In the genomic region with DNA sequence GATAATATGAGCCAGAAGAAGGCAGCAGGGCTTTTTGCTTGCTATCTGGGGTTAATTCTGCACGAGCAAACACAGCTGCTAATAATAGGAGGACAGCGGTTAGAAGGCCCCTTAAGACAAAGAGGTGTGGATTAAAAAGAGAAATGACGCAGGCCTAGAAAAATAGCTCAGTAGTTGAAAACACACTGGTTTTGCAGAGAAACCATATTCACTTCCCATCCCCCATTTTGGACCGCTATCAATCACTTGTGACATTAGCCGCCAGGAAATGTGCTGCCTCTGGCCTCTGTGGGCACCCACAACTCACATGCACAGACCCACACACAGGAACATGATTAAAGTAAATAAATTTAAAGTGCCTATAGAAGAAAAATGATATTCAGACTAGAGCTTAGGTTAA, we compare ENCODE assay signal across 16 mouse cellular contexts.
DNase-seq lines count a peak whose midpoint lies in the region; ATAC-seq and TF ChIP-seq lines count a peak whose summit lies in the region.
"Had no signal": no experiment of that assay in that cellular context is flagged by ENCODE, and none has a peak within 500 bp of the region (broad histone marks: within the 10 kb centered on the region; RNA-seq: fewer than 3 reads in every experiment).

No protein-coding gene starts in this region.

- no peaks in the 10 kb centered on the region for H3K27me3 ChIP-seq in kidney, adult 2 months (replicated peaks; ENCODE audit: control insufficient read depth, insufficient read depth, low read length)
- H3K27me3 ChIP-seq: hindbrain, embryonic 13.5 days; midbrain, embryonic 12.5 days; neural tube, embryonic 13.5 days had no signal

- peak overlapping the region; percentile 39 for H3K27ac ChIP-seq in macrophage
- no peak overlapping the region for H3K27ac ChIP-seq in kidney, adult 2 months (ENCODE audit: insufficient read depth, low read depth, low read length)
- H3K27ac ChIP-seq: forebrain, embryonic 10.5 days; heart, embryonic 10.5 days; hindbrain, embryonic 13.5 days; midbrain, embryonic 12.5 days; neural tube, embryonic 13.5 days had no signal

- DNase-seq in heart, adult 9 months (ENCODE audit: low spot score in 2 of 2): peak; percentile 2 to 9
- no peak for DNase-seq in heart, postnatal 4 days
- peak; percentile 70 for DNase-seq in A20 (ENCODE audit: low read depth, low spot score)
- no peak for DNase-seq in kidney, adult 2 months
- DNase-seq in neural tube, embryonic 10.5 days (ENCODE audit: extremely low spot score, low spot score): no peak
- DNase-seq in spleen, postnatal 10 days (ENCODE audit: low spot score in 2 of 2): no peak
- DNase-seq: adrenal gland, postnatal 10 days; right cerebral cortex, adult 18-20 months; thymus, postnatal 25 days had no signal

- H3K36me3 ChIP-seq in macrophage (ENCODE audit: inconsistent target): no peaks in the 10 kb centered on the region
- H3K36me3 ChIP-seq in kidney, adult 2 months (ENCODE audit: control insufficient read depth, insufficient read depth, low read length): no peaks in the 10 kb centered on the region
- H3K36me3 ChIP-seq: forebrain, embryonic 10.5 days; heart, embryonic 10.5 days; hindbrain, embryonic 13.5 days; midbrain, embryonic 12.5 days; neural tube, embryonic 13.5 days had no signal

- no peaks in the 10 kb centered on the region for H3K79me2 ChIP-seq in macrophage (ENCODE audit: inconsistent target)

- 12% methylated on average over 5 of the region's 5 CpGs for WGBS in macrophage (ENCODE audit: missing documents)
- WGBS in kidney, adult 2 months: 68% methylated on average over 5 of the region's 5 CpGs

- H3K4me3 ChIP-seq in macrophage (ENCODE audit: inconsistent target): no peak overlapping the region
- H3K4me3 ChIP-seq in kidney, adult 2 months (ENCODE audit: insufficient read depth, low read depth, low read length): no peak overlapping the region
- H3K4me3 ChIP-seq: forebrain, embryonic 10.5 days; heart, embryonic 10.5 days; hindbrain, embryonic 13.5 days; midbrain, embryonic 12.5 days; neural tube, embryonic 13.5 days had no signal

- no peak for TF ChIP-seq CTCF in kidney, adult 2 months (conservative IDR thresholded peaks at IDR 0.05; ENCODE audit: insufficient read depth, insufficient read length, low read depth, low read length)

- ATAC-seq in activated CD4-positive, CD25-positive, alpha-beta regulatory T cell, adult 4 months: peak; percentile 56

- TF ChIP-seq POLR2A in kidney, adult 2 months (IDR thresholded peaks at IDR 0.05; ENCODE audit: low read depth, low read length): no peak

- H3K4me1 ChIP-seq in kidney, adult 2 months (ENCODE audit: control insufficient read depth, insufficient read depth, low read length): no peaks in the 10 kb centered on the region
- H3K4me1 ChIP-seq: forebrain, embryonic 10.5 days; hindbrain, embryonic 13.5 days; midbrain, embryonic 12.5 days; neural tube, embryonic 13.5 days had no signal

Comparison
In these comparisons a context has a peak if more than half of its experiments do, and no peak if none do; other contexts are left out.
1. DNase-seq: peak in heart, adult 9 months (2 of 2) and A20 (single experiment); none in heart, postnatal 4 days (single experiment), kidney, adult 2 months (single experiment), neural tube, embryonic 10.5 days (single experiment) and spleen, postnatal 10 days (0 of 2).